Mouse (Mus musculus) heart, embryonic 10.5 days (tissue): ENCODE measurements at regions not wholly inside any gene's neighbourhood (a gene's known extent, or its start where the extent isn't known, plus 50 kb on each side); places are given as distances from the start of the nearest gene placed in this dataset.
A peak's percentile ranks its signal among the peaks of the same experiment; 100 is the strongest.

Source experiments
- DNase-seq: peaks from one replicate; pipeline ENCODE4 v3.0.0-alpha.2; 2017; ENCODE audit warnings: low spot score
- H3K27ac ChIP-seq: fragments of 300-500 bp; sonication (generic); 2 replicates; pipeline ENCODE4 v1.5.1; 2016; ENCODE audit warnings: mild to moderate bottlenecking
- H3K27me3 ChIP-seq: fragments of 300-500 bp; sonication (generic); 2 replicates; pipeline ENCODE4 v1.6.1; 2016; ENCODE audit warnings: mild to moderate bottlenecking; ENCODE audit not compliant: poor library complexity, insufficient read depth, severe bottlenecking
- H3K36me3 ChIP-seq: fragments of 300-500 bp; sonication (generic); 2 replicates; pipeline ENCODE4 v1.6.1; 2016; ENCODE audit warnings: mild to moderate bottlenecking, moderate library complexity
- H3K4me1 ChIP-seq: fragments of 300-500 bp; sonication (generic); 2 replicates; pipeline ENCODE4 v1.6.1; 2016; ENCODE audit warnings: mild to moderate bottlenecking
- H3K4me3 ChIP-seq: fragments of 300-500 bp; sonication (generic); 2 replicates; pipeline ENCODE4 v1.5.1; 2016; ENCODE audit warnings: mild to moderate bottlenecking, moderate library complexity
- H3K9me3 ChIP-seq: fragments of 300-500 bp; sonication (generic); 2 replicates; pipeline ENCODE4 v1.6.1; 2016; ENCODE audit warnings: mild to moderate bottlenecking, moderate library complexity
- WGBS: fragments of 180-500 bp; shearing (Covaris S2); methylation state at CpG from one replicate; pipeline ENCODE4 v1.1.7; 2016; 5-methylcytosine and 5-hydroxymethylcytosine counted together

- H3K27ac ChIP-seq = peak overlapping the region; percentile 36; the same call in 1 of the 2 replicates
- WGBS = 63% methylated on average over 10 of the region's 10 CpGs
Measured at GRCm38 (mm10) chr16:93369766-93370146, 234.1 kb downstream of the Setd4 start.

GRCm38 (mm10) chr16:93368824-93369765, 234.8 kb downstream of the Setd4 start:
- Histone ChIP-seq H3K4me3 (no peak overlapping the region), H3K36me3 (no peaks in the 10 kb centered on the region), H3K27ac (peak overlapping the region; percentile 29; the same call in 1 of the 2 replicates), H3K27me3 (peaks cover 16% of the 10 kb centered on the region; the same call in 1 of the 2 replicates), H3K4me1 (peaks cover 32% of the 10 kb centered on the region), H3K9me3 (no peaks in the 10 kb centered on the region)
- no peak for DNase-seq
- 45% methylated on average over 21 of the region's 21 CpGs for WGBS

More at GRCm38 (mm10) chr16:93369766-93370146, 234.1 kb downstream of the Setd4 start:
- Histone ChIP-seq H3K36me3 (no peaks in the 10 kb centered on the region), H3K4me3 (no peak overlapping the region), H3K27me3 (peaks cover 16% of the 10 kb centered on the region; the same call in 1 of the 2 replicates), H3K9me3 (no peaks in the 10 kb centered on the region), H3K4me1 (peaks cover 32% of the 10 kb centered on the region)
- no peak for DNase-seq

GRCm38 (mm10) chr16:93367995-93368394, 235.9 kb downstream of the Setd4 start:
- Histone ChIP-seq H3K27me3 (peaks cover 16% of the 10 kb centered on the region; the same call in 1 of the 2 replicates), H3K27ac (no peak overlapping the region), H3K36me3 (no peaks in the 10 kb centered on the region), H3K4me1 (peaks cover 32% of the 10 kb centered on the region), H3K4me3 (no peak overlapping the region), H3K9me3 (no peaks in the 10 kb centered on the region)
- 81% methylated on average over 6 of the region's 6 CpGs for WGBS
- DNase-seq = no peak

DNA sequence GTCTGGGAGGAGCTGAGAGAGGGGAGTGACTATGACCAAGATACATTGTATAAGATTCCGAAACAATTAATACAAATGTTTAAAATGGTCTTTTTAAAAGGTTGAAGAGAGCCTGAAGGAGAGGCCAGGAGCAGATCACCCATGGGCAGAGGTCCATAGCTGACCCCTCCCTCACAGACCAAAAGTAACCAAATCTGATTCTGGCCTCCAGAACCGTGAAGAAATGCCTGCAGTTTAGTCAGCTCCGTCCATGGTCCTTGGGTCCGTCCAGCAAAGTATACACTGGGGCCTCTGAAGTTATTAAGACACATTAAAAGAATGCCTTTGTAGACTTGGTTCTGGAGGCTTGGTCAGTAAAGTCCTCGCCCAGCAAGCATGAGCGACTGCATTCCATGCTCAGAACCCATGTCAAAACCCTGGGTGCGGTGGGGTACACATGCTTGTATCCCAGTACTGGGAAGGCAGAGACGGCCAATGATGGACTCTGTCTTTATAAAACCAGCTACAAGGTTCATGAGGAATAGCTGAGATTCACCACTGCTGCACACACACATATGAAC, 236.5 kb downstream of the Setd4 start:
- peaks cover 16% of the 10 kb centered on the region; the same call in 1 of the 2 replicates for H3K27me3 ChIP-seq
- 88% methylated on average over 8 of the region's 8 CpGs for WGBS
- H3K27ac ChIP-seq = peak overlapping the region; percentile 49; the same call in 1 of the 2 replicates
- no peaks in the 10 kb centered on the region for H3K9me3 ChIP-seq
- no peak overlapping the region for H3K4me3 ChIP-seq
- no peak for DNase-seq
- H3K36me3 ChIP-seq = no peaks in the 10 kb centered on the region
- H3K4me1 ChIP-seq = peaks cover 32% of the 10 kb centered on the region

- Histone ChIP-seq H3K27me3 (peaks cover 10% of the 10 kb centered on the region; the same call in 1 of the 2 replicates), H3K9me3 (no peaks in the 10 kb centered on the region), H3K4me3 (no peak overlapping the region), H3K36me3 (no peaks in the 10 kb centered on the region), H3K4me1 (peaks cover 32% of the 10 kb centered on the region), H3K27ac (peak overlapping the region; percentile 49; the same call in 1 of the 2 replicates)
- 55% methylated on average over 5 of the region's 5 CpGs for WGBS
- no peak for DNase-seq
Measured at GRCm38 (mm10) chr16:93366383-93366941, 237.4 kb downstream of the Setd4 start.

- Histone ChIP-seq H3K4me3 (no peak overlapping the region), H3K27me3 (peaks cover 15% of the 10 kb centered on the region; the same call in 1 of the 2 replicates), H3K9me3 (no peaks in the 10 kb centered on the region), H3K36me3 (no peaks in the 10 kb centered on the region), H3K4me1 (peaks cover 32% of the 10 kb centered on the region), H3K27ac (peak overlapping the region; percentile 9; the same call in 1 of the 2 replicates)
- DNase-seq = peak; percentile 84
- WGBS = 54% methylated on average over 3 of the region's 3 CpGs
Measured at GRCm38 (mm10) chr16:93365236-93365951, 238.5 kb downstream of the Setd4 start.

- H3K9me3 ChIP-seq = no peaks in the 10 kb centered on the region
- no peaks in the 10 kb centered on the region for H3K36me3 ChIP-seq
- no peak overlapping the region for H3K27ac ChIP-seq
- H3K4me1 ChIP-seq = peaks cover 5% of the 10 kb centered on the region
- 82% methylated on average over 8 of the region's 8 CpGs for WGBS
- peaks cover 5% of the 10 kb centered on the region; the same call in 1 of the 2 replicates for H3K27me3 ChIP-seq
- H3K4me3 ChIP-seq = no peak overlapping the region
- DNase-seq = no peak
Measured at GRCm38 (mm10) chr16:93359772-93360171, 244.1 kb downstream of the Setd4 start.

DNA sequence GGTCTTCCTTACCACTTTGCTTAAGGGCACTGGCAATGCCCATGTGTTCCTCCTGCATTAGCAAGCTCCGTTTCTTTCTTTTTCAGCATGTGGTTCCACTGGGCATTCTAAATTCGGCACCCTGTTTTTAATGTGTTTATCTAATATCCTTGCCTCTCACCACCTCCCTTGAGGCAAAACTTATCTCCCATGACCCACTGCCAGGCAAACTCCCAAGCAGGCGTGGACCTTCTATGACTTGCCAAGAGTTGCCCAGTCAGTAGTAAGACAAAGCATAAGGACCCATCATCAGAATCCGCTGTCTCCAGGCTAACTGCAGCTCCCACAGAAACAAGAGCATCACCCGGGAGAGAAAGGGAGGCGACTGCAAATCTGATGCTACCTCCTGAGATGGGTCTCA, 245.2 kb downstream of the Setd4 start:
- Histone ChIP-seq H3K9me3 (no peaks in the 10 kb centered on the region), H3K27me3 (peaks cover 5% of the 10 kb centered on the region; the same call in 1 of the 2 replicates), H3K27ac (no peak overlapping the region), H3K36me3 (no peaks in the 10 kb centered on the region), H3K4me1 (peaks cover 7% of the 10 kb centered on the region), H3K4me3 (no peak overlapping the region)
- no peak for DNase-seq
- 73% methylated on average over 6 of the region's 6 CpGs for WGBS

DNA sequence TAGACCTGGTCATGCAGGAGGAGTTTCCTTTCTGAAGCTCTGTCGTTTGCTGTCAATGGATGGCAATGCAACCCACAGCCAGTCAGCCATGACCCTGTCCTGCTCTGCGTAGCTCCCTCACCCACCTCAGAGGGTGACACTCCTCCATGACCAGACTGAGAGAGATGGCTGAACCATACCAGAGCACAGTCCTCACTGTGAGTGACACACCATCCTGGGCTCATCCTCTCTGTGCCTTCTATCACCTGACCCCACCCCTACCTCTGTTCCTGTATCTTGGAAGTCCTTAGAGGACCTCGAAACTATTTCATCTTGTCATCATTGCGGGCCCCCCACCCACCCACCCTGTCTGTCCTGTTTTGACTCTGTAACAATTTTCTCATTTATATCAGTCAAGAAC, 245.7 kb downstream of the Setd4 start:
- Histone ChIP-seq H3K36me3 (no peaks in the 10 kb centered on the region), H3K27me3 (peaks cover 5% of the 10 kb centered on the region; the same call in 1 of the 2 replicates), H3K4me3 (no peak overlapping the region), H3K4me1 (peaks cover 7% of the 10 kb centered on the region), H3K9me3 (no peaks in the 10 kb centered on the region), H3K27ac (no peak overlapping the region)
- 86% methylated on average over 4 of the region's 4 CpGs for WGBS
- no peak for DNase-seq

- DNase-seq = no peak
- Histone ChIP-seq H3K4me3 (no peak overlapping the region), H3K9me3 (no peaks in the 10 kb centered on the region), H3K4me1 (peaks cover 7% of the 10 kb centered on the region), H3K36me3 (no peaks in the 10 kb centered on the region), H3K27me3 (no peaks in the 10 kb centered on the region; the same call in 1 of the 2 replicates), H3K27ac (no peak overlapping the region)
- WGBS = 74% methylated on average over 11 of the region's 11 CpGs
Measured at GRCm38 (mm10) chr16:93355204-93355899, 248.5 kb downstream of the Setd4 start.

GRCm38 (mm10) chr16:93353971-93354370, 249.9 kb downstream of the Setd4 start:
- DNase-seq = no peak
- WGBS = 68% methylated on average over 6 of the region's 6 CpGs
- Histone ChIP-seq H3K27ac (no peak overlapping the region), H3K4me3 (no peak overlapping the region), H3K36me3 (no peaks in the 10 kb centered on the region), H3K27me3 (no peaks in the 10 kb centered on the region), H3K9me3 (no peaks in the 10 kb centered on the region), H3K4me1 (peaks cover 7% of the 10 kb centered on the region)

GRCm38 (mm10) chr16:93344555-93344954, 259.3 kb downstream of the Setd4 start:
- Histone ChIP-seq H3K9me3 (no peaks in the 10 kb centered on the region), H3K27me3 (peaks cover 10% of the 10 kb centered on the region; the same call in 1 of the 2 replicates), H3K36me3 (no peaks in the 10 kb centered on the region), H3K27ac (no peak overlapping the region), H3K4me3 (no peak overlapping the region), H3K4me1 (peaks cover 9% of the 10 kb centered on the region)
- WGBS = 87% methylated on average over 5 of the region's 5 CpGs
- DNase-seq = no peak
